Mouse (Mus musculus) monocyte, adult 5-6 weeks (primary cell): ENCODE measurements around the gene Kcnip4. TPM values are rescaled to one million over a fixed set of nuclear protein-coding genes. Genes with fewer than 3 reads are reported as not detected.

Source experiments
- ATAC-seq: fragments of 153-309, 156-312 bp; replicated peaks from 2 replicates; pipeline ENCODE4 v1.8.0; 2017; ENCODE audit warnings: mild to moderate bottlenecking; ENCODE audit not compliant: low TSS enrichment, insufficient number of reproducible peaks, severe bottlenecking, poor library complexity, low FRiP score
- total RNA-seq: library from RNA; stranded (forward); fragments of 200-1000, 200-491, 200-594 nt; gene quantifications from 3 replicates; pipeline ENCODE4 v1.2.3, GENCODE M21; 2017

The Kcnip4 gene
- 0.11 TPM in 1 of 3 replicates, not detected in the others for total RNA-seq

GRCm38 (mm10) chr5:49524394-49525241 is at the start of gene Kcnip4:
Gene Kcnip4 (minus strand): TSS chr5:49524907.
- ATAC-seq, result no peak

GRCm38 (mm10) chr5:49571876-49572275 is 47.2 kb upstream of the Kcnip4 start:
- no peak for ATAC-seq

- ATAC-seq, result no peak
Measured at GRCm38 (mm10) chr5:49563751-49564150, 39.0 kb upstream of the Kcnip4 start.

GRCm38 (mm10) chr5:49557436-49557835 is 32.7 kb upstream of the Kcnip4 start:
- no peak for ATAC-seq

DNA sequence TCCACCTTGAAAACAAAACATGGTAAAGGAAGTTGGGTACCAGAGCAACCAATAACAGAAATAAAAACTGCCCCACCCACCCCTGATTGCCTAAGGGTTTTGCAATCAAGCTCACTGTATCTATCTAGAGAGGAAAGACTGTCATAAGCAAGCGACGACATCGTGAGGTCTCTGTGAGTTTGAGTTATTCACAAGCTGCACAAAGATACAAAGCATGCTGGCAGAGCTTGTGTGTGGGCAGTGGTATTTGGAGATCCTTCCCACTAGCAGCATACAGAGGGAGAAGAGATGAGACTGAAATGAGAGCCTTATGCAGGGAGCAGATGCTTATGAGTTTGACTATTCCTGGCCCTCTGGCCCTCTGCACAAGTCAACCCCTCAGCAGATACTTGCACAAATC is 23.2 kb upstream of the Kcnip4 start:
- no peak for ATAC-seq

DNA sequence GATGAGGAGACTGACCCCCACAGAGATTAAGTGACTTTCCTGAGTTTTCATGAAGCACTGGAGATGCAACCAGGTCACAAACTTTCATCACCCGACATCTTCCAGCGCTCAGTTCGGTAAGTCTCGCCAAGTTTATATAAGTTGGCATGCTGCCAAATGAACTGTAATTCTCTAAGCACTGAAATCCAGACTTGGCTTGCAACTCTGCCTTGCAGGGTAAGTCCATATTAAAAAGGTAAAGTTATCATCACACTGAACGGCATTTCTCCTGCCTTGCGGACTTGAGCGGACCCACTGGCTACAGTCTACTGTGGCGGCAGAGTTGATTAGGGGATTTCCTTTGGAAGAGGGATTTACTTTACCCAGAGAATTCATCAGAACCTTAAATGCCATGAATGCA is 4.7 kb upstream of the Kcnip4 start:
- ATAC-seq, result no peak

DNA sequence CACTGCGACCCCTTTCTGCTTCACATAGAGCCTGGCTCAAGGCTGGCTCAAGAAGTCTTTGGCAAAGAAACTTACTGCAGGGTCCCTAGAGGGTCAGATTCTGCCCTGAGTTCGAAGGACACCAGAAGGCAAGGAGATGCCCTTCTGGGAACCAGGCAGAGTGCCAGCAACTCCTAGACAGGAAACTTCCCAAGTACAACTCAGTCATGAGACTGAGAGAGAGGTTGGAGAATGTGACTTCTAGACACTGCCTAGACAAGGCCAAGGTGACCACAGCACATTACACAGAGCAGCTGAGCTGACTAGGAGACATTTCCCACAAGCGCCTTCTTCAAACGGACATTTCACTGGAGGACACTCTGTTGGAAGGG is 520 bp upstream of the Kcnip4 start:
- ATAC-seq, result no peak

DNA sequence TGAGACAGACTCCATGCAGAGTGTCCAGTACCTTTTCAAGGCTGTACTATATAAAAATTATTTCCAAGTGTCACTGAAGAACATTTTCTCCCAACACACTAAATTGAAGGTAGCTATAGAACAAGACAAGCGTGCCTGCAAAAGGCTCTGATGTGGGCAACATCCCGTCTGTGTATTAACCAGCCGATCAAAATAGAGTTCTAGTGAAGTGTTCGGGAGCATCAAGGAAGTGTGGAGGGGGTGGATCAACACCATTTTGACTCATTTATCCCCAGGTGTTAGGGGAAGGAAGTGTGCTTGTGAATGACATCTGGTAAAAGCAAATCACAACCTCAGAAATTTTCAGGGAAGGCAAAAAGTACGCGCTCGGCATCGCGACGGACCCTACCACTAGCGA is 712 bp downstream of the Kcnip4 start:
- no peak for ATAC-seq

- no peak for ATAC-seq
Measured at GRCm38 (mm10) chr5:49522986-49523385, 1.7 kb downstream of the Kcnip4 start.

- ATAC-seq, result no peak
Measured at GRCm38 (mm10) chr5:49498743-49499142, 26.0 kb downstream of the Kcnip4 start.

GRCm38 (mm10) chr5:49487270-49487669 is 37.4 kb downstream of the Kcnip4 start:
- no peak for ATAC-seq

- ATAC-seq, result no peak
Measured at GRCm38 (mm10) chr5:49470738-49471137, 54.0 kb downstream of the Kcnip4 start.

DNA sequence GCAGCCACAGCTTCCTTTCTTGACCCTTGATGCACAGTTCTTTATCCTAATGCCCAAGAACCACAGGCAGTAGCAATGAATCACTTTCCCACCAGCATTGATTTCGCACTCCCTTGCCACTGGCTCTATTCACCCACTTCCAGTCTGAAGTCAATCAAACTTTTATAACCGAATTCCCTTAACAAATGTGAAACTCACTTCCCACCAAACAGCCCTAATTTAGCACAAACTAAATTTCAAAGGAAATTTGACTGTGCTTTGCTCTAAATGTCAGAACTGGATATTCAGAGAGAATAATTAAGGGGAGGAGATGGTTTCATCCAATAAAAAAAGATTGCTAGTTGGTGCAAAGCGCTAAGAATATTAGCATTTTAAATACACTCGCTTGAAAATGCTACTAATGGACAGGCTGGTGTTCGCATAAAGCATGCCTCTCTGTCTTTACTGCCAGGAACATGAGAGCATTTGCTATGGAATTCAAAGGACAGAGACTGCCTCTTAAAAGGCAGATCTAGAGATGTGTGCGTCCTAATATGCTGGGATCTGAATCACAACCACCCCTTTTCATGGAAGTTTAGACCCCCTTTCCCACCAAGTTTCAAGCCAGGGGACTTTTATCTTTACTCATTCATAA is 63.9 kb downstream of the Kcnip4 start:
- no peak for ATAC-seq

GRCm38 (mm10) chr5:49453100-49453499 is 71.6 kb downstream of the Kcnip4 start:
- no peak for ATAC-seq

DNA sequence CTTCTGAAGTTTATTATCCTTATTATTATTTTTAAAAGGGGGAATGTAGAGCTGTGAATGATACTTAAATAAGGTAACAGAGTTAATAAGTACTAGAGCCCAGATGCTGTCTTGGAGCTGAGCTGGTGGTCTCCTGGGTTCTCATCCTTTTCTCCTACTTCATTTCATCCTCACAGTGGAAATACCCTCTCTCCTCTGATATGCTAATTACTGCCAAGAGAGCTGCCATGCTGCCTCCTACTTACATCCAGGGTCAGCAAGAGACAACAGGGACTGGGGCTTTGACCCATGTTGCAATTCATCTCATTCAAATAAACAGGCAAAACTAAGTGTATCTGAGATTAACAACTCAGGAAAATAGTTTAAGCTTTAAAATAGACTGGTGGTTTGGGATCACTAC is 73.4 kb downstream of the Kcnip4 start:
- no peak for ATAC-seq

DNA sequence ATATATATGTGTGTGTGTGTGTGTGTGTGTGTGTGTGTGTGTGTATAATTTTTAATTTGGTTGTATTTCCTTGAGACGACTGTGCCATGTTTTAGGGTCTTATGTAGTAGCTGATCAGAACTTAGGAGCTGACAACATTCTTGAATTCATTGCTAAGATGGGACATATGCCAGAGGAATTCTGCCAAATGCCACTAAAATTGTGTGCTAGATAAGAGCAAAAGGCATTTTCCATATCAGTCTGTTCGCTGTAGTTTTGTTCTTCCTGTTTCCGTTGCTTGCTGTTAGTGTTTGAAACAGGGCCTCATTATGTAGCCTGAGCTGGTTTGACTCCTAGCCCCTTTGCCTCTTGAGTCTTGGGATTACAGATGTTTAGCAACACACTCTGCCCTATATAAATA is 73.8 kb downstream of the Kcnip4 start:
- no peak for ATAC-seq

- no peak for ATAC-seq
Measured at GRCm38 (mm10) chr5:49437236-49437635, 87.5 kb downstream of the Kcnip4 start.

GRCm38 (mm10) chr5:49427689-49428088 is 97.0 kb downstream of the Kcnip4 start:
- ATAC-seq, result no peak

GRCm38 (mm10) chr5:49419707-49420106 is 105.0 kb downstream of the Kcnip4 start:
- no peak for ATAC-seq

GRCm38 (mm10) chr5:49408351-49408750 is 116.4 kb downstream of the Kcnip4 start:
- ATAC-seq, result no peak
